Mouse (Mus musculus): ENCODE measurements around the gene Rexo5.

- no peak for TF ChIP-seq CTCF (IDR thresholded peaks at IDR 0.05)
- TF ChIP-seq EP300 (IDR thresholded peaks at IDR 0.05): no peak
These were observed 43.9 kb upstream of the Rexo5 start for GRCm38 (mm10) chr7:119749942-119750341.

All from lung, postnatal 0 days (tissue).